Mouse (Mus musculus) CH12.LX (cell line): ENCODE measurements around the gene Ssbp3. TPM values are rescaled to one million over a fixed set of nuclear protein-coding genes. Genes with fewer than 3 reads are reported as not detected.

Experiments used
- DNase-seq: peaks from one replicate; pipeline ENCODE4 v3.0.0-alpha.2; 2013; ENCODE audit errors: extremely low read depth
- H3K27ac ChIP-seq: 2 replicates; pipeline ENCODE4 v1.5.1; 2012; ENCODE audit warnings: low read depth, mild to moderate bottlenecking, control low read depth, moderate library complexity; ENCODE audit not compliant: insufficient read depth
- H3K27me3 ChIP-seq: replicated peaks from 2 replicates; pipeline ENCODE3; 2012; ENCODE audit warnings: inconsistent platforms
- H3K36me3 ChIP-seq, 2 experiments: replicated peaks in 1 of 2; 2 replicates each; pipeline versions ENCODE3 to v1.6.1; 2012; ENCODE audit warnings: inconsistent platforms in 1 of 2, low read length in 1 of 2, mild to moderate bottlenecking in 1 of 2, mixed read lengths in 1 of 2, moderate library complexity in 1 of 2; ENCODE audit not compliant: control insufficient read depth in 1 of 2, insufficient read depth in 1 of 2
- H3K4me1 ChIP-seq, 2 experiments: 2 replicates each; pipeline ENCODE4 v1.6.1; 2012; ENCODE audit warnings: inconsistent platforms in 1 of 2, moderate library complexity in 1 of 2; ENCODE audit not compliant: insufficient read depth in 2 of 2, control insufficient read depth in 1 of 2
- H3K4me2 ChIP-seq: 2 replicates; pipeline ENCODE4 v1.6.1; 2012; ENCODE audit warnings: low read depth, mild to moderate bottlenecking, control low read depth; ENCODE audit not compliant: poor library complexity, insufficient read depth, severe bottlenecking
- H3K4me3 ChIP-seq, 3 experiments: fragments of 150-350 bp in 1 of 3; sonication (generic) in 1 of 3; replicated peaks in 1 of 3; 2 replicates each; pipeline versions ENCODE3 to v1.5.1; 2011 to 2012; ENCODE audit warnings: low read depth in 2 of 3, low read length in 2 of 3, mild to moderate bottlenecking in 2 of 3, moderate library complexity in 2 of 3, control low read depth in 1 of 3, improper control_type of control experiment in 1 of 3, inconsistent platforms in 1 of 3, mixed read lengths in 1 of 3; ENCODE audit not compliant: poor library complexity in 1 of 3
- H3K79me2 ChIP-seq: replicated peaks from 2 replicates; pipeline ENCODE4 v1.6.1; 2012; ENCODE audit warnings: mild to moderate bottlenecking, moderate library complexity; ENCODE audit not compliant: control insufficient read depth, poor library complexity, insufficient read depth, severe bottlenecking; ENCODE audit errors: extremely low read depth
- H3K9ac ChIP-seq: 2 replicates; pipeline ENCODE4 v1.6.1; 2012; ENCODE audit warnings: low read depth, mild to moderate bottlenecking, control low read depth, moderate library complexity; ENCODE audit not compliant: insufficient read depth
- H3K9me3 ChIP-seq: replicated peaks from 2 replicates; pipeline ENCODE3; 2012; ENCODE audit warnings: low read length, inconsistent platforms, mixed read lengths
- BHLHE40 ChIP-seq: IDR thresholded peaks from 2 replicates; pipeline ENCODE4 v1.6.1; 2011; ENCODE audit warnings: mild to moderate bottlenecking, low read depth, low read length, improper control_type of control experiment
- CHD1 ChIP-seq: IDR thresholded peaks from 2 replicates; pipeline ENCODE4 v1.6.1; 2012; ENCODE audit warnings: low read depth, low read length, improper control_type of control experiment, inconsistent platforms
- CTCF ChIP-seq, 2 experiments: IDR thresholded peaks in 1 of 2; conservative IDR thresholded peaks in 1 of 2; 2 replicates each; pipeline ENCODE4 v1.5.1; 2011 to 2012; ENCODE audit warnings: low read depth in 2 of 2, low read length in 2 of 2, improper control_type of control experiment in 1 of 2, inconsistent platforms in 1 of 2, mild to moderate bottlenecking in 1 of 2, moderate library complexity in 1 of 2
- ELF1 ChIP-seq: IDR thresholded peaks from 2 replicates; pipeline ENCODE4 v1.6.1; 2014; ENCODE audit warnings: low read depth, mild to moderate bottlenecking, inconsistent platforms, low read length, improper control_type of control experiment
- EP300 ChIP-seq: IDR thresholded peaks from 2 replicates; pipeline ENCODE4 v1.6.1; 2011; ENCODE audit warnings: low read length, improper control_type of control experiment
- HCFC1 ChIP-seq: IDR thresholded peaks from 2 replicates; pipeline ENCODE4 v1.6.1; 2012; ENCODE audit warnings: low read depth, mild to moderate bottlenecking, inconsistent platforms, low read length, improper control_type of control experiment
- JUN ChIP-seq: IDR thresholded peaks from 2 replicates; pipeline ENCODE4 v1.6.1; 2011; ENCODE audit warnings: low read depth, mild to moderate bottlenecking, low read length, improper control_type of control experiment, moderate library complexity; ENCODE audit not compliant: insufficient read depth
- JUND ChIP-seq: conservative IDR thresholded peaks from 2 replicates; pipeline ENCODE4 v1.6.1; 2011; ENCODE audit warnings: low read depth, low read length, improper control_type of control experiment
- KAT2A ChIP-seq: IDR thresholded peaks from 2 replicates; pipeline ENCODE4 v1.6.1; 2012; ENCODE audit warnings: low read length, improper control_type of control experiment, inconsistent platforms; ENCODE audit not compliant: insufficient replicate concordance
- MAFK ChIP-seq: IDR thresholded peaks from 2 replicates; pipeline ENCODE4 v1.6.1; 2011; ENCODE audit warnings: low read length, improper control_type of control experiment; ENCODE audit not compliant: insufficient replicate concordance
- MAX ChIP-seq: IDR thresholded peaks from 2 replicates; pipeline ENCODE4 v1.6.1; 2011; ENCODE audit warnings: low read length, improper control_type of control experiment
- MAZ ChIP-seq: IDR thresholded peaks from 2 replicates; pipeline ENCODE4 v1.6.1; 2012; ENCODE audit warnings: low read depth, mild to moderate bottlenecking, inconsistent platforms, low read length, improper control_type of control experiment, moderate library complexity
- MXI1 ChIP-seq: IDR thresholded peaks from 2 replicates; pipeline ENCODE4 v1.6.1; 2011; ENCODE audit warnings: mild to moderate bottlenecking, low read depth, low read length, improper control_type of control experiment
- MYC ChIP-seq: IDR thresholded peaks from 2 replicates; pipeline ENCODE4 v1.6.1; 2011; ENCODE audit warnings: low read depth, mild to moderate bottlenecking, improper control_type of control experiment, low read length
- NELFE ChIP-seq: IDR thresholded peaks from 2 replicates; pipeline ENCODE4 v1.6.1; 2011; ENCODE audit warnings: low read depth, low read length, improper control_type of control experiment
- NRF1 ChIP-seq: IDR thresholded peaks from 2 replicates; pipeline ENCODE4 v1.6.1; 2014; ENCODE audit warnings: low read depth, mild to moderate bottlenecking, inconsistent platforms, low read length, improper control_type of control experiment, moderate library complexity
- PAX5 ChIP-seq: IDR thresholded peaks from 2 replicates; pipeline ENCODE4 v1.6.1; 2012; ENCODE audit warnings: low read length, inconsistent platforms, mixed read lengths
- POLR2A ChIP-seq: IDR thresholded peaks from 2 replicates; pipeline ENCODE4 v1.6.1; 2011; ENCODE audit warnings: low read depth, mild to moderate bottlenecking, improper control_type of control experiment, low read length
- POLR2AphosphoS2 ChIP-seq: IDR thresholded peaks from 2 replicates; pipeline ENCODE4 v1.6.1; 2011; ENCODE audit warnings: low read depth, low read length, improper control_type of control experiment
- SMC3 ChIP-seq: IDR thresholded peaks from 2 replicates; pipeline ENCODE4 v1.6.1; 2011; ENCODE audit warnings: low read depth, low read length, improper control_type of control experiment
- TBP ChIP-seq: conservative IDR thresholded peaks from 2 replicates; pipeline ENCODE4 v1.6.1; 2011; ENCODE audit warnings: low read depth, low read length, improper control_type of control experiment
- USF2 ChIP-seq: conservative IDR thresholded peaks from 2 replicates; pipeline ENCODE4 v1.6.1; 2011; ENCODE audit warnings: low read depth, low read length, improper control_type of control experiment
- ZC3H11A ChIP-seq: IDR thresholded peaks from 2 replicates; pipeline ENCODE4 v1.6.1; 2012; ENCODE audit warnings: low read depth, mild to moderate bottlenecking, inconsistent platforms, low read length, improper control_type of control experiment
- dilution Hi-C: fragments of 300-500 bp; cut with MboI; formaldehyde crosslinking; loops from 2 replicates; pipeline ENCODE4 v1.14.3; 2020; ENCODE audit warnings: low sequenced_read_pairs; ENCODE audit not compliant: extremely low pct_unique_long_range_greater_than_20kb, extremely low pct_ligation_motif_present
- in situ Hi-C: fragments of 300-500 bp; cut with MboI; formaldehyde crosslinking; loops from 3 replicates; pipeline ENCODE4 v1.14.3; 2019; ENCODE audit warnings: low sequenced_read_pairs, low pct_ligation_motif_present, low pct_unique_long_range_greater_than_20kb, mixed read lengths
- polyA plus RNA-seq: library from polyadenylated mRNA; unstranded; fragments of >175 nt; gene quantifications from 2 replicates; pipeline ENCODE4 v1.2.1, GENCODE M21; 2012; ENCODE audit warnings: low read depth; ENCODE audit not compliant: insufficient read length
- total RNA-seq, 2 experiments: library from RNA; depleted of rRNA; stranded (reverse); fragments of 300-350 nt in 1 of 2; fragments of >200 nt in 1 of 2; gene quantifications; 2 replicates each; pipeline ENCODE4 v1.2.3; 2012 to 2014

Ssbp3 gene
- total and polyA plus RNA-seq, 3 experiments, result 32.4 to 129 (median 76.5) TPM

DNA sequence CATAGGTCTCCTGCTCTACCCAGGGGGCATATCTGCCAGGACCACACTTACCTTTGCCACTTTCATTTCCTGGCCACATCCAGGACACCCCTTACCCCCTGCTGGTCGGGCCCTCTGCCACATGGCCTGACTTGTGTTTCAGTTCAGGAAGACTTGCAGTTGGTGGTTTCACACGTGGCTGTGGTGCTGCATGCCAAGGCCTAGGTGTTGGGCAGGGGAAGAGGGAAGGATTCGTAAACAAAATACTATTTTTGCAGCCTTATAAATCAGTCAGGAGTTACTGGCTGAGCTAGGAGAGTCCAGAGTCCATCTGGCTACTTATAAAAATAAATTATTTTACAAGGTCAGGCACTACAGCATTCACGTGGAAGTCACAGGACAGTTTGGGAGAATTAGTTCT is 95.7 kb downstream of the Ssbp3 start:
- Histone ChIP-seq H3K4me3 (no peak overlapping the region), H3K27ac (no peak overlapping the region), H3K79me2 (no peaks in the 10 kb centered on the region), H3K36me3 (peaks cover 14 to 89% of the 10 kb centered on the region in 2 experiments), H3K27me3 (no peaks in the 10 kb centered on the region), H3K9me3 (no peaks in the 10 kb centered on the region), H3K4me1 (peaks cover 0 to 32% of the 10 kb centered on the region in 2 experiments; a peak in 2 of 4 replicates), H3K9ac (no peak overlapping the region), H3K4me2 (no peak overlapping the region)
- TF ChIP-seq POLR2A (no peak), PAX5 (no peak), JUN (no peak), ELF1 (no peak), CHD1 (no peak), MAX (no peak), KAT2A (no peak), MXI1 (no peak), CTCF (conservative IDR thresholded peaks at IDR 0.05 in 1 of 2, IDR thresholded peaks at IDR 0.05 in 1 of 2; ENCODE audit: low read depth in 2 of 2, low read length in 2 of 2) (no peak), BHLHE40 (no peak), HCFC1 (no peak), ZC3H11A (no peak), TBP (no peak), EP300 (no peak), MYC (no peak), JUND (no peak), USF2 (no peak), POLR2AphosphoS2 (no peak), SMC3 (no peak)
- dilution Hi-C loops (no loop called here), in situ Hi-C loops (no loop called here)
- DNase-seq, result no peak

GRCm38 (mm10) chr4:107006807-107007206 is 96.3 kb downstream of the Ssbp3 start:
- in situ Hi-C loops (no loop called here), dilution Hi-C loops (no loop called here)
- no peaks in the 10 kb centered on the region for H3K27me3 ChIP-seq
- peaks cover under 1 to 38% of the 10 kb centered on the region in 2 experiments; a peak in 3 of 4 replicates for H3K4me1 ChIP-seq
- H3K4me2 ChIP-seq, result no peak overlapping the region
- DNase-seq, result no peak
- no peak for TF ChIP-seq ZC3H11A
- TF ChIP-seq POLR2AphosphoS2, result no peak
- TF ChIP-seq EP300, result no peak
- TF ChIP-seq NELFE, result no peak
- no peak for TF ChIP-seq HCFC1
- TF ChIP-seq CHD1, result no peak
- TF ChIP-seq MXI1, result no peak
- TF ChIP-seq NRF1, result no peak
- no peak for TF ChIP-seq MAZ
- no peak for TF ChIP-seq MAFK
- TF ChIP-seq TBP, result no peak
- TF ChIP-seq, all 38 proteins: peak for 0
- Histone ChIP-seq H3K4me3 (no peak overlapping the region), H3K27ac (no peak overlapping the region), H3K36me3 (peaks cover 14 to 89% of the 10 kb centered on the region in 2 experiments), H3K79me2 (no peaks in the 10 kb centered on the region), H3K9ac (no peak overlapping the region), H3K9me3 (no peaks in the 10 kb centered on the region)
